Mouse (Mus musculus): ENCODE measurements around the gene Hist2h4. TPM values are rescaled to one million over a fixed set of nuclear protein-coding genes. Genes with fewer than 3 reads are reported as not detected.
"Not testable (repeated sequence)": the region's sequence is repeated elsewhere in the genome, so short reads cannot be mapped to it uniquely, and the experiment has no call there.

Gene Hist2h4
- polyA plus RNA-seq, 1 experiment from 2014 or later: 9.9 TPM

DNA sequence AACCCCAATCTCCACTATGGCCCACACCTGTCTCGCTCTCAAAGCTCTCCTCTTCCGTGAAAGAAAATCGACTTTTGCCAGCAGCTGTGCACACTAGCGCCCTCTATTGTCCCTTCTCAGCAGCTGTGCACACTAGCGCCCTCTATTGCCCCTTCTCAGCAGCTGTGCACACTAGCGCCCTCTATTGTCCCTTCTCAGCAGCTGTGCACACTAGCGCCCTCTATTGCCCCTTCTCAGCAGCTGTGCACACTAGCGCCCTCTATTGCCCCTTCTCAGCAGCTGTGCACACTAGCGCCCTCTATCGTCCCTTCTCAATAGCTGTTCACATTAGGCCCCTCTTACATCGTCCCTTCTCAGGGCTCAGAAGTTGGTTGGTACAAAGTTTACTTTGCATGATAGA, 24.2 kb upstream of the Hist2h4 start:
- H3K27ac ChIP-seq; DNase-seq (ENCODE audit: low spot score); H3K4me2 ChIP-seq (ENCODE audit: low read length); H3K9ac ChIP-seq (ENCODE audit: low read depth, low read length); H3K4me1 ChIP-seq (replicated peaks; ENCODE audit: insufficient read depth, low read length); H3K9me3 ChIP-seq (replicated peaks; ENCODE audit: low read length); H3K4me3 ChIP-seq (replicated peaks; ENCODE audit: low read depth, low read length); ATAC-seq (replicated peaks; ENCODE audit: low FRiP score, low read depth); H3K36me3 ChIP-seq (ENCODE audit: insufficient read depth, low read length): not testable (repeated sequence)
- peaks cover 12% of the 10 kb centered on the region; the same call in 1 of the 2 replicates for H3K27me3 ChIP-seq (ENCODE audit: insufficient read depth, low read length)
- peak; percentile 78 for TF ChIP-seq CTCF (IDR thresholded peaks at IDR 0.05; ENCODE audit: low read depth)
- 88% methylated on average over 11 of the region's 11 CpGs for WGBS

DNA sequence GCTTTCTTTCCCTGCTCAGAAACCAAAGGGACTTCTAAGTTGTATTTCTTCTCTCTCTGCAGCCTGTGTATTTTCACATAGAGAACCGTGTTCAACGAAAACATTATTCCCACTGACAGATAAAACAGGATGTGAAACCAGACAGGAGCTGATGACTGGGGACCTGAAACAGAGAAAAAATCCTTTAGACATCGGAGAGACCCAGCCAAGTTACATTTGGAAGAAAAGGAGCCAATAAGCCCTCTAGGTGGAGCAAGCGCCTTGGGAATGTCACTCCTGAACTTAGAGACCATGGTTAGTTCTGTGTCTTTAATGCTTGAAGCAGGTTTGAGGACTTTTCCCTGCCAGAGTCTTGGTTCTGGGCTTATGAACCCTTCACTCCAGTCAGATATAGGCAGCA, 21.3 kb upstream of the Hist2h4 start:
- Histone ChIP-seq H3K4me3 (replicated peaks; ENCODE audit: low read depth, low read length) (no peak overlapping the region), H3K27ac (no peak overlapping the region), H3K36me3 (ENCODE audit: insufficient read depth, low read length) (no peaks in the 10 kb centered on the region), H3K4me2 (ENCODE audit: low read length) (peak overlapping the region; percentile 30; the same call in 1 of the 2 replicates), H3K9ac (ENCODE audit: low read depth, low read length) (no peak overlapping the region), H3K4me1 (replicated peaks; ENCODE audit: insufficient read depth, low read length) (no peaks in the 10 kb centered on the region), H3K9me3 (replicated peaks; ENCODE audit: low read length) (no peaks in the 10 kb centered on the region), H3K27me3 (ENCODE audit: insufficient read depth, low read length) (peaks cover 12% of the 10 kb centered on the region; the same call in 1 of the 2 replicates)
- no peak for ATAC-seq (replicated peaks; ENCODE audit: low FRiP score, low read depth)
- TF ChIP-seq CTCF (IDR thresholded peaks at IDR 0.05; ENCODE audit: low read depth): peak; percentile 84
- peak; percentile 86 for DNase-seq (ENCODE audit: low spot score)
- 11% methylated on average over 4 of the region's 4 CpGs for WGBS

DNA sequence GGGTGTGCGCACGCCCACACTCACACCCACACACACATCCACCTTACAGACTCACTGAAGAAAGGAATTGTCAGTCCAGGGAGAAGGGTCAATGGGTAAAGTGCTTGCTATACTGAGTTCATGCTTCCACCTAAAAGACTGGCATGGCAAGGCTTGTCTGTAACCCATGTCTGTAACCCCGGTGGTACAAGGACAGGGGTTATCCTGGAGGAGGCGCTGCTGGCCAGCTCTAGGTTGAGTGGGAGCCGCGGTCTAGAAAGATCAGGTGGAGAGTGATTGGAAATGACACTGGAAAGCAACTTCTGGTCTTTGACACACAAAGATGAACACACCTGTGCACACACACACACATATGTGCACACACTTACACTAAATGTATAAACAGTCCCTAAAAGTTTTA, 17.5 kb upstream of the Hist2h4 start:
- Histone ChIP-seq H3K36me3 (ENCODE audit: insufficient read depth, low read length) (no peaks in the 10 kb centered on the region), H3K9ac (ENCODE audit: low read depth, low read length) (no peak overlapping the region), H3K4me3 (replicated peaks; ENCODE audit: low read depth, low read length) (no peak overlapping the region), H3K4me2 (ENCODE audit: low read length) (no peak overlapping the region), H3K9me3 (replicated peaks; ENCODE audit: low read length) (no peaks in the 10 kb centered on the region), H3K27ac (no peak overlapping the region), H3K4me1 (replicated peaks; ENCODE audit: insufficient read depth, low read length) (no peaks in the 10 kb centered on the region), H3K27me3 (ENCODE audit: insufficient read depth, low read length) (peaks cover 12% of the 10 kb centered on the region; the same call in 1 of the 2 replicates)
- no peak for DNase-seq (ENCODE audit: low spot score)
- TF ChIP-seq CTCF (IDR thresholded peaks at IDR 0.05; ENCODE audit: low read depth): peak; percentile 32; the same call in 1 of the 2 replicates
- no peak for ATAC-seq (replicated peaks; ENCODE audit: low FRiP score, low read depth)
- WGBS: 61% methylated on average over 6 of the region's 6 CpGs

GRCm38 (mm10) chr3:96277800-96278624, 14.9 kb upstream of the Hist2h4 start:
- Histone ChIP-seq H3K36me3 (ENCODE audit: insufficient read depth, low read length) (no peaks in the 10 kb centered on the region), H3K9ac (ENCODE audit: low read depth, low read length) (peak overlapping the region; percentile 59), H3K27me3 (ENCODE audit: insufficient read depth, low read length) (peaks cover 3% of the 10 kb centered on the region; the same call in 1 of the 2 replicates), H3K4me2 (ENCODE audit: low read length) (peak overlapping the region; percentile 81), H3K4me3 (replicated peaks; ENCODE audit: low read depth, low read length) (peak overlapping the region; percentile 44), H3K4me1 (replicated peaks; ENCODE audit: insufficient read depth, low read length) (no peaks in the 10 kb centered on the region), H3K27ac (peak overlapping the region; percentile 65), H3K9me3 (replicated peaks; ENCODE audit: low read length) (no peaks in the 10 kb centered on the region)
- under 1% methylated on average over 49 of the region's 49 CpGs for WGBS
- peak; percentile 84 for ATAC-seq (replicated peaks; ENCODE audit: low FRiP score, low read depth)
- DNase-seq (ENCODE audit: low spot score): peak; percentile 96
- peak; percentile 79 for TF ChIP-seq CTCF (IDR thresholded peaks at IDR 0.05; ENCODE audit: low read depth)

- Histone ChIP-seq H3K27me3 (ENCODE audit: insufficient read depth, low read length) (no peaks in the 10 kb centered on the region), H3K9me3 (replicated peaks; ENCODE audit: low read length) (no peaks in the 10 kb centered on the region), H3K4me3 (replicated peaks; ENCODE audit: low read depth, low read length) (peak overlapping the region; percentile 44), H3K36me3 (ENCODE audit: insufficient read depth, low read length) (no peaks in the 10 kb centered on the region), H3K4me1 (replicated peaks; ENCODE audit: insufficient read depth, low read length) (no peaks in the 10 kb centered on the region), H3K4me2 (ENCODE audit: low read length) (peak overlapping the region; percentile 81), H3K27ac (peak overlapping the region; percentile 60; the same call in 1 of the 2 replicates), H3K9ac (ENCODE audit: low read depth, low read length) (peak overlapping the region; percentile 59)
- DNase-seq (ENCODE audit: low spot score): peak; percentile 68
- TF ChIP-seq CTCF (IDR thresholded peaks at IDR 0.05; ENCODE audit: low read depth): no peak; the same call in 1 of the 2 replicates
- WGBS: 20% methylated on average over 8 of the region's 8 CpGs
- ATAC-seq (replicated peaks; ENCODE audit: low FRiP score, low read depth): no peak
Observed at GRCm38 (mm10) chr3:96277428-96277799, 14.3 kb upstream of the Hist2h4 start.

GRCm38 (mm10) chr3:96273591-96274465, 10.7 kb upstream of the Hist2h4 start:
- Histone ChIP-seq H3K27ac (no peak overlapping the region), H3K27me3 (ENCODE audit: insufficient read depth, low read length) (no peaks in the 10 kb centered on the region), H3K4me3 (replicated peaks; ENCODE audit: low read depth, low read length) (no peak overlapping the region), H3K4me1 (replicated peaks; ENCODE audit: insufficient read depth, low read length) (no peaks in the 10 kb centered on the region; the same call in 1 of the 2 replicates), H3K36me3 (ENCODE audit: insufficient read depth, low read length) (no peaks in the 10 kb centered on the region), H3K9me3 (replicated peaks; ENCODE audit: low read length) (no peaks in the 10 kb centered on the region), H3K9ac (ENCODE audit: low read depth, low read length) (no peak overlapping the region), H3K4me2 (ENCODE audit: low read length) (no peak overlapping the region)
- 92% methylated on average over 17 of the region's 17 CpGs for WGBS
- TF ChIP-seq CTCF (IDR thresholded peaks at IDR 0.05; ENCODE audit: low read depth): no peak
- ATAC-seq (replicated peaks; ENCODE audit: low FRiP score, low read depth) (no peak), DNase-seq (ENCODE audit: low spot score) (no peak)

All from kidney, postnatal 0 days (tissue).